Mouse (Mus musculus) kidney, postnatal 0 days (tissue): ENCODE data around the gene Syt8. TPM values are rescaled to one million over a fixed set of nuclear protein-coding genes. Genes with fewer than 3 reads are reported as not detected.

Experiments
- ATAC-seq: fragments of 200-750 bp; cut with Nextera tagmentation; replicated peaks from 2 replicates; pipeline ENCODE4 v1.8.0; 2017; ENCODE audit warnings: low read depth, moderate number of reproducible peaks, moderate TSS enrichment, moderate library complexity; ENCODE audit not compliant: low FRiP score
- DNase-seq: peaks from one replicate; pipeline ENCODE4 v3.0.0-alpha.2; 2016; ENCODE audit warnings: low spot score
- H3K27ac ChIP-seq: fragments of 300-500 bp; sonication (generic); 2 replicates; pipeline ENCODE4 v1.5.1; 2014; ENCODE audit warnings: mild to moderate bottlenecking
- H3K27me3 ChIP-seq: fragments of 300-500 bp; sonication (generic); 2 replicates; pipeline ENCODE4 v1.6.1; 2014; ENCODE audit warnings: low read length, mixed read lengths; ENCODE audit not compliant: insufficient read depth
- H3K36me3 ChIP-seq: fragments of 300-500 bp; sonication (generic); 2 replicates; pipeline ENCODE4 v1.6.1; 2014; ENCODE audit warnings: low read length, mixed read lengths; ENCODE audit not compliant: insufficient read depth
- H3K4me1 ChIP-seq: fragments of 300-500 bp; sonication (generic); replicated peaks from 2 replicates; pipeline ENCODE4 v1.6.1; 2014; ENCODE audit warnings: antibody characterized with exemption, low read length, mixed read lengths; ENCODE audit not compliant: insufficient read depth
- H3K4me2 ChIP-seq: fragments of 300-500 bp; sonication (generic); 2 replicates; pipeline ENCODE4 v1.6.1; 2014; ENCODE audit warnings: mild to moderate bottlenecking, low read length, moderate library complexity, mixed read lengths
- H3K4me3 ChIP-seq: fragments of 300-500 bp; sonication (generic); replicated peaks from 2 replicates; pipeline ENCODE4 v1.5.1; 2014; ENCODE audit warnings: low read depth, low read length
- H3K9ac ChIP-seq: fragments of 300-500 bp; sonication (generic); 2 replicates; pipeline ENCODE4 v1.6.1; 2014; ENCODE audit warnings: low read depth, low read length
- H3K9me3 ChIP-seq: fragments of 300-500 bp; sonication (generic); replicated peaks from 2 replicates; pipeline ENCODE4 v1.6.1; 2016; ENCODE audit warnings: low read length, inconsistent platforms, mixed read lengths
- CTCF ChIP-seq: IDR thresholded peaks from 2 replicates; pipeline ENCODE4 v1.5.1; 2016; ENCODE audit warnings: antibody characterized with exemption, low read depth, mild to moderate bottlenecking, moderate library complexity
- WGBS: fragments of 180-500 bp; shearing (Covaris S2); extraction: QIAGEN DNeasy Blood & Tissue Kit; methylation state at CpG from one replicate; pipeline ENCODE4 v1.1.7; 2014; 5-methylcytosine and 5-hydroxymethylcytosine counted together
- polyA plus RNA-seq: library from polyadenylated mRNA; unstranded; fragments of >200 nt; fragmentation: Nextera tagmentation; extraction: Ambion mirVana; gene quantifications from 2 replicates; pipeline ENCODE4 v1.2.1, GENCODE M21; 2015

Syt8 gene
- polyA plus RNA-seq, 1 experiment from 2014 or later = 4.8 TPM

DNA sequence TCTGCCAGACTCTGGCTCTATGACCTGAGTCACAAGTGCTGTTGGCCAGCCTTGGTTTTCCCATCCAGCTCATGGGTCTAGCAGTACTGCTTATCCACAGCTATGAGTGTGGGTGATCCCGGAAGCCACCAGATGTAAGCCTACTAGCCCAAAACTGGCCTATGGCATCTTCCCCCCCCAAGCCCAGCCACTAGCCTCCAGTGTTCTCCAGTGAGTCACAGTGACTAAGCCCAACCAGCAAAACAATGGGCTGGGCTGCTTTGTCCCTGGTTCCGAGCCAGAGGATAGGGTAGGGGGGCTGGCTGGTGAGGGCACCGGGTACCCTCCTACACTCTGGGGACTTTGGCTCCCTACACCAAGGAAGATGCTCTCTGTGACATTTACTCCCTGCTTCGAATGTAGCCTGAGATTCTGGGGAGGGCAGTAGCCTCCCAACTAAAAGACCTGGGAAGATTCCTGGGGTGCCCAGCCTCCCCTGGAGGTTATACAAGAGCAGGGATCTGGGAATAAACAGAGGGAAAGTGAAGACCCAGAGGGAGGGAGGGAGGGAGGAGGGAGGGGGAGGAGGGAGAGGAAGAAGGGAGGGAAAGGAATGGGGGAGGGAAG is 36.3 kb downstream of the Syt8 start:
- 10% methylated on average over 4 of the region's 4 CpGs for WGBS
- H3K36me3 ChIP-seq = no peaks in the 10 kb centered on the region
- no peaks in the 10 kb centered on the region for H3K27me3 ChIP-seq
- H3K9me3 ChIP-seq = no peaks in the 10 kb centered on the region
- H3K9ac ChIP-seq = no peak overlapping the region
- 0 out of 2 replicates have a peak, but pooled peaks have one; percentile 5 for TF ChIP-seq CTCF
- ATAC-seq (peak; percentile 83), DNase-seq (peak; percentile 92)
- H3K4me3 ChIP-seq = no peak overlapping the region
- peak overlapping the region; percentile 90 for H3K27ac ChIP-seq
- H3K4me1 ChIP-seq = peaks cover 22% of the 10 kb centered on the region
- H3K4me2 ChIP-seq = no peak overlapping the region

- H3K4me1 ChIP-seq = peaks cover 22% of the 10 kb centered on the region
- peak overlapping the region; percentile 60; the same call in 1 of the 2 replicates for H3K9ac ChIP-seq
- peak; percentile 85 for DNase-seq
- peak; percentile 42 for ATAC-seq
- H3K4me3 ChIP-seq = peak overlapping the region; percentile 19; the same call in 1 of the 2 replicates
- no peaks in the 10 kb centered on the region for H3K9me3 ChIP-seq
- H3K4me2 ChIP-seq = peak overlapping the region; percentile 49
- H3K27ac ChIP-seq = peak overlapping the region; percentile 90
- WGBS = 32% methylated on average over 6 of the region's 6 CpGs
- H3K36me3 ChIP-seq = no peaks in the 10 kb centered on the region
- TF ChIP-seq CTCF = no peak
- H3K27me3 ChIP-seq = no peaks in the 10 kb centered on the region
Measured at GRCm38 (mm10) chr7:142471414-142471861, 36.8 kb downstream of the Syt8 start.

DNA sequence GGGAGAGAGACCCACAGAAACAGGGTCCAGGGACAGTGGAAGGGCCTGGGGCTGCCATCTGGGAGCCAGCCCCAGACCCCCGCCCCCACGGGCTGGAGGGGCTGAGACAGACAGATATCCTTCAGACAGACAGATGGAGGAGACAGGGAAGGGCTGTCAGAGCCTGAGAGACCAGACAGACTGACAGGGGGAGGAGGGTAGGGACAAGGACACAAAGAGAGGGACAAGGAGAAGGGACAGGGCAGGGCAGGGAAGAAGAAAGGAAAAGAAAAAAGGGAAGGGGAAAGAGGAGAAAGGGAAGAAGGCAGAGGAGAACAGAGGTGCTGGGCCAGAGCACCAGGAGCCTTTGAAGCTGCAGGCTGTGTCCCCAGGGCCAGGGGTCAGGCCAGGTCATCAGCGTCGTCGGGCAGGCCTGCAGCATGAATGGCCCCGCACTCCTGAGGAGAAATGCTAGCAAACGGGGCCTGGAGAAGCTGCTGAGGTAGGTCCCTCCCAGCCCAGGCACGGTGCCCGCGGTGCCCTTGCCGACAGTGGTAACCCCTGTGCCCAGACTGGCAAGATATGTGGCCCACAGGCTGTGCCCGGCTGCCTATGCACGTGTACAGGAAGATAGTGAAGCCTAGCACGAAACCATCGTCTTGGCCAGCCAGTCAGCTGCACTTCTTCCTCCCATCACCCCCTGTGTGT is 37.4 kb downstream of the Syt8 start:
- H3K4me1 ChIP-seq = peaks cover 22% of the 10 kb centered on the region
- H3K27me3 ChIP-seq = no peaks in the 10 kb centered on the region
- ATAC-seq = peak; percentile 8
- peak overlapping the region; percentile 49 for H3K4me2 ChIP-seq
- DNase-seq = peak; percentile 47
- H3K36me3 ChIP-seq = no peaks in the 10 kb centered on the region
- peak overlapping the region; percentile 19; the same call in 1 of the 2 replicates for H3K4me3 ChIP-seq
- peak overlapping the region; percentile 90 for H3K27ac ChIP-seq
- peak overlapping the region; percentile 60 for H3K9ac ChIP-seq
- no peaks in the 10 kb centered on the region for H3K9me3 ChIP-seq
- TF ChIP-seq CTCF = no peak
- WGBS = 23% methylated on average over 15 of the region's 15 CpGs

GRCm38 (mm10) chr7:142472936-142473335 is 38.3 kb downstream of the Syt8 start:
- TF ChIP-seq CTCF = no peak
- Histone ChIP-seq H3K27ac (peak overlapping the region; percentile 90), H3K9ac (peak overlapping the region; percentile 60; the same call in 1 of the 2 replicates), H3K27me3 (no peaks in the 10 kb centered on the region), H3K4me3 (peak overlapping the region; percentile 19), H3K4me2 (peak overlapping the region; percentile 49), H3K4me1 (peaks cover 22% of the 10 kb centered on the region), H3K9me3 (no peaks in the 10 kb centered on the region), H3K36me3 (no peaks in the 10 kb centered on the region)
- no peak for DNase-seq
- ATAC-seq = no peak
- WGBS = 69% methylated on average over 4 of the region's 4 CpGs

GRCm38 (mm10) chr7:142473476-142473875 is 38.8 kb downstream of the Syt8 start:
- H3K4me1 ChIP-seq = peaks cover 22% of the 10 kb centered on the region
- DNase-seq = no peak
- H3K36me3 ChIP-seq = no peaks in the 10 kb centered on the region
- no peaks in the 10 kb centered on the region for H3K9me3 ChIP-seq
- peak overlapping the region; percentile 90 for H3K27ac ChIP-seq
- peak overlapping the region; percentile 19 for H3K4me3 ChIP-seq
- peak overlapping the region; percentile 49 for H3K4me2 ChIP-seq
- 74% methylated on average over 2 of the region's 2 CpGs for WGBS
- no peak for TF ChIP-seq CTCF
- ATAC-seq = no peak
- H3K9ac ChIP-seq = peak overlapping the region; percentile 60; the same call in 1 of the 2 replicates
- no peaks in the 10 kb centered on the region for H3K27me3 ChIP-seq

- DNase-seq = peak; percentile 44
Measured at GRCm38 (mm10) chr7:142474799-142475198, 40.1 kb downstream of the Syt8 start.

More at GRCm38 (mm10) chr7:142474799-142475198, 40.1 kb downstream of the Syt8 start:
- ATAC-seq = peak; percentile 13; the same call in 1 of the 2 replicates
- Histone ChIP-seq H3K4me3 (peak overlapping the region; percentile 15; the same call in 1 of the 2 replicates), H3K4me2 (peak overlapping the region; percentile 49), H3K27ac (peak overlapping the region; percentile 90), H3K9me3 (no peaks in the 10 kb centered on the region), H3K9ac (peak overlapping the region; percentile 48), H3K36me3 (no peaks in the 10 kb centered on the region), H3K4me1 (peaks cover 22% of the 10 kb centered on the region), H3K27me3 (no peaks in the 10 kb centered on the region)
- WGBS = 32% methylated on average over 14 of the region's 14 CpGs
- TF ChIP-seq CTCF = no peak
